Mouse (Mus musculus) heart, adult 2 months (tissue): ENCODE data around the gene Atp4b.

Source experiments
- CTCF ChIP-seq: fragments of 200-600 bp; IDR thresholded peaks from 2 replicates; pipeline ENCODE4 v1.8.1; 2022; ENCODE audit warnings: antibody characterized with exemption, mild to moderate bottlenecking, moderate library complexity
- EP300 ChIP-seq: fragments of 200-500 bp; IDR thresholded peaks from 2 replicates; pipeline ENCODE4 v1.6.1; 2011; ENCODE audit warnings: low read depth, low read length, control low read depth; ENCODE audit not compliant: insufficient read depth
- POLR2A ChIP-seq: fragments of 200-500 bp; IDR thresholded peaks from 2 replicates; pipeline ENCODE4 v1.6.1; 2011; ENCODE audit warnings: mild to moderate bottlenecking, low read depth, low read length, control low read depth; ENCODE audit not compliant: insufficient read depth

GRCm38 (mm10) chr8:13412891-13413558, 16.4 kb upstream of the Atp4b start:
- TF ChIP-seq CTCF (peak; percentile 92), EP300 (peak; percentile 78), POLR2A (no peak)
